Mouse (Mus musculus): Measurements from ENCODE around the gene Xrcc6.

Xrcc6 gene

GRCm38 (mm10) chr15:81987646-81988045, at the start of gene Xrcc6:
Xrcc6 (plus strand) TSS chr15:81987835.
- no peak for DNase-seq (ENCODE audit: low read depth, low spot score)

GRCm38 (mm10) chr15:81938246-81938645, 49.4 kb upstream of the Xrcc6 start:
- DNase-seq (ENCODE audit: low read depth, low spot score) = peak; percentile 62

- DNase-seq (ENCODE audit: low read depth, low spot score) = no peak
These were observed 48.4 kb upstream of the Xrcc6 start for GRCm38 (mm10) chr15:81939157-81939715.

GRCm38 (mm10) chr15:81939774-81940173, 47.9 kb upstream of the Xrcc6 start:
- no peak for DNase-seq (ENCODE audit: low read depth, low spot score)

GRCm38 (mm10) chr15:81940219-81940618, 47.4 kb upstream of the Xrcc6 start:
- DNase-seq (ENCODE audit: low read depth, low spot score) = no peak

- no peak for DNase-seq (ENCODE audit: low read depth, low spot score)
These were observed 46.6 kb upstream of the Xrcc6 start for GRCm38 (mm10) chr15:81941010-81941409.

GRCm38 (mm10) chr15:81943176-81943749, 44.4 kb upstream of the Xrcc6 start:
- no peak for DNase-seq (ENCODE audit: low read depth, low spot score)

GRCm38 (mm10) chr15:81949076-81949475, 38.6 kb upstream of the Xrcc6 start:
- no peak for DNase-seq (ENCODE audit: low read depth, low spot score)

GRCm38 (mm10) chr15:81949476-81950131, 38.0 kb upstream of the Xrcc6 start:
- no peak for DNase-seq (ENCODE audit: low read depth, low spot score)

- no peak for DNase-seq (ENCODE audit: low read depth, low spot score)
These were observed 36.9 kb upstream of the Xrcc6 start for GRCm38 (mm10) chr15:81950716-81951115.

- DNase-seq (ENCODE audit: low read depth, low spot score) = no peak
These were observed 36.5 kb upstream of the Xrcc6 start for GRCm38 (mm10) chr15:81951159-81951558.

- no peak for DNase-seq (ENCODE audit: low read depth, low spot score)
These were observed 35.3 kb upstream of the Xrcc6 start for GRCm38 (mm10) chr15:81952310-81952709.

- DNase-seq (ENCODE audit: low read depth, low spot score) = no peak
These were observed 33.5 kb upstream of the Xrcc6 start for GRCm38 (mm10) chr15:81954151-81954583.

GRCm38 (mm10) chr15:81954716-81955115, 32.9 kb upstream of the Xrcc6 start:
- no peak for DNase-seq (ENCODE audit: low read depth, low spot score)

GRCm38 (mm10) chr15:81955414-81955813, 32.2 kb upstream of the Xrcc6 start:
- no peak for DNase-seq (ENCODE audit: low read depth, low spot score)

GRCm38 (mm10) chr15:81956457-81956856, 31.2 kb upstream of the Xrcc6 start:
- peak; percentile 57 for DNase-seq (ENCODE audit: low read depth, low spot score)

- no peak for DNase-seq (ENCODE audit: low read depth, low spot score)
These were observed 30.0 kb upstream of the Xrcc6 start for GRCm38 (mm10) chr15:81957598-81957997.

- no peak for DNase-seq (ENCODE audit: low read depth, low spot score)
These were observed 28.7 kb upstream of the Xrcc6 start for GRCm38 (mm10) chr15:81958906-81959305.

GRCm38 (mm10) chr15:81960171-81961077, 27.2 kb upstream of the Xrcc6 start, which contains the start of gene Pmm1:
Pmm1 (minus strand) TSS chr15:81960930.
- DNase-seq (ENCODE audit: low read depth, low spot score) = peak; percentile 98

- no peak for DNase-seq (ENCODE audit: low read depth, low spot score)
These were observed 26.6 kb upstream of the Xrcc6 start for GRCm38 (mm10) chr15:81961078-81961451.

GRCm38 (mm10) chr15:81964262-81964661, 23.4 kb upstream of the Xrcc6 start:
- peak; percentile 26 for DNase-seq (ENCODE audit: low read depth, low spot score)

GRCm38 (mm10) chr15:81964980-81965545, 22.6 kb upstream of the Xrcc6 start:
- peak; percentile 93 for DNase-seq (ENCODE audit: low read depth, low spot score)
